Mouse (Mus musculus) ES-Bruce4 (cell line): Measurements from ENCODE around the gene Tgfb1.

Experiments used
- CTCF ChIP-seq: IDR thresholded peaks from one replicate; pipeline ENCODE4 v1.8.1; 2011; ENCODE audit warnings: low read depth, low read length
- POLR2A ChIP-seq: IDR thresholded peaks from one replicate; pipeline ENCODE4 v1.8.1; 2011; ENCODE audit warnings: low read length; ENCODE audit not compliant: insufficient read depth

- no peak for TF ChIP-seq POLR2A
- TF ChIP-seq CTCF: no peak
Measured at GRCm38 (mm10) chr7:25681341-25682231, 5.2 kb upstream of the Tgfb1 start.
